Mouse (Mus musculus): ENCODE measurements around the gene Aox1.
A peak's percentile ranks its signal among the peaks of the same experiment; 100 is the strongest.
"Not testable (repeated sequence)": the region's sequence is repeated elsewhere in the genome, so short reads cannot be mapped to it uniquely, and the experiment has no call there.

Aox1 gene

DNA sequence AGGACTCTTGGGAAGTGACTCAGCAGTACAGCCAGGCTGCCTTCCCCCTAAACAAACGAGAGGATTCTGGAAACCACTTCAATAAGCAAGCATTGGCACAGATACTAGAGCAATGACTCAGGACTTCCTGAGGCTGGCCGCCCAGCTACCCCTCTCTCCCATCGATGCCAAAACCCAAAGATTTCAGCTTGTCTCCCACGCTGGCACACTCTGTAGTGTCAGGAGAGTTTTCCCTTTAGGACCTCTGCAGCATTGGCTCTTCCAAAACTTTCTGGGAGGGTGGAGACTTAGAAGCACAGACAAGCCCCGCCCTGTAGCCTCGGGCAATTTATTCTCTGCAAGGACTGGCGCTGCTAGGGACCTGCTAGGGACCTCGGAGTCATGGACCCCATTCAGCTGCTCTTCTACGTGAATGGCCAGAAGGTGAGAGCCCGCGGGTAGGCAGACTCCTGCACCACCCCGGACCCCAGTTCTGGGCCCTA lies at the start of gene Aox1:
TSS of gene Aox1 (plus strand) at position 296 of the 482 bp plus-strand sequence.
- DNase-seq, result peak; percentile 12

DNA sequence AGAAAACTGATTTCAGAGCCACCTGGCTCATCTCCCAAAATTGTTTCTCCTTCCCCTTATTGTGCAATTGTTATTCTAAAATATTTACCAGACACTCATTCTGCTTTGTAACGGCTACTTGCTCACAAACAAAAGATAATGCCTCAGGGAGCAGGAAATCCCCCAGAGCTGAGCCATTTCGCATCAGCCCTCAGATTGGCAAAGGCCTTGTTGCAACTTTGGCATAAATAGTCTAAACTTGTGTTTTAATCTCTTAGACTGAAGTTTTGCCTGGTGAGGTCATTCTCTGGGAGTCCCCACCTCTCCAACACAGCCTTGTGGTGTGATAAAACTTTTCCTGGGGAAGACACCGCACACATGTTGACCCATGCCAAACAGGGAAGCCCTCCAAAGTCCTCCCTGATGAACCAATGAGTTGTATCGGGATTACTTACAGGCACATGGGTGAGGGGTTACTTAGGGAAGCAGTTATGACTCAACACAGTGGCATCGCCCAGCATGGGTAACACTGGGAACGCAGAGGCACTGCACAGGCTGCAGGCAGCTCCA lies 40.6 kb upstream of the Aox1 start:
- DNase-seq, result no peak

DNA sequence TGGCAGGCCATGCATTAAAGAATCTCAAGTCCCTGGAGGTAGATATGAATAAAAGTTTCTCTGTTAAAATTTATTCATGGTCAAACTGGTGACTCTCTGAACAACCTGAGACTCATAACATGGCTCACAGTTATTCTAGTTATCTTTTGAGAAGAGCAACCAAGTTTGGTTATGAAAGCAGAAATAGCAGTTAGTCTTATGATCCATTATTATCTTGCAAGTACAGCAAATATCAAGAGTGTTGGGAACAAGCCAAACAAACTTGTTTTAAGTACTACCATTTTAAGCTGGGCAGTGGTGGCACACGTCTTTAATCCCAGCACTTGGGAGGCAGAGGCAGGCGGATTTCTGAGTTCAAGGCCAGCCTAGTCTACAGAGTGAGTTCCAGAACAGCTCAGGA lies 38.5 kb upstream of the Aox1 start:
- no peak for DNase-seq

DNA sequence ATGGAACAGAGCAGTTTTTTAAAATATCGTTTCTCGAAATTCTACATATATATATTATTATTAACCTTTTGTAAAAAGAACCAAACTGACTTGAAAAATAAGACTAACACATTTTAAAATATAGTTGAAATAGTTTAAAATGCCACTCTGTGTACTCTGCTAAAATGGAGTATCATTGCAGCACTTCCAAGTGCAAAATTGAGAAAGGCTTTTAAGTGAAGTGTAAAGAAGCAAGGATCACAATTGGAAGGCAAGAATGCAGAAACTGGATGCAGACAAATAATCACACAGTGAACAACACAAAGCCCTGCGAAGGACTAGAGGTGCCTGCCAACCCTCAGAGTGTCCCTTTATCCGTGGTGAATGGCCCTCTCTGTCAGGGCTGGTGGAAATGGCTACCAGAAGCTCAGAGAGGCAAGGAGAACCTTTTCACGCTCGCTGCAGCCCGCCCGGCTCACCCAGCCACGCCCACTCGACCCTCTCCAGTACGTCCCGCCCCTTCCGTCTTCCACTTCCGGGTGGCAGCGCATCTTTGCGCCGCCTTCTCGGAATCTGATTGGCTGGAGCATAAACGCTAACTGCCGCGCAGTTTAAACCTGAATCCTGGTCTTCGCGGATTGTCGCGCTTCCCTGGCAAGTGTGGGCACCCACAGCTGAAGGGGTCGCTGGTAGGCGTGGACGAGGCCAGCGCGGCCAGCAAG lies 34.1 kb upstream of the Aox1 start, which contains the start of gene Sgo2a:
TSS of gene Sgo2a (plus strand) at position 540 of the 701 bp plus-strand sequence.
- DNase-seq, result peak; percentile 87

DNA sequence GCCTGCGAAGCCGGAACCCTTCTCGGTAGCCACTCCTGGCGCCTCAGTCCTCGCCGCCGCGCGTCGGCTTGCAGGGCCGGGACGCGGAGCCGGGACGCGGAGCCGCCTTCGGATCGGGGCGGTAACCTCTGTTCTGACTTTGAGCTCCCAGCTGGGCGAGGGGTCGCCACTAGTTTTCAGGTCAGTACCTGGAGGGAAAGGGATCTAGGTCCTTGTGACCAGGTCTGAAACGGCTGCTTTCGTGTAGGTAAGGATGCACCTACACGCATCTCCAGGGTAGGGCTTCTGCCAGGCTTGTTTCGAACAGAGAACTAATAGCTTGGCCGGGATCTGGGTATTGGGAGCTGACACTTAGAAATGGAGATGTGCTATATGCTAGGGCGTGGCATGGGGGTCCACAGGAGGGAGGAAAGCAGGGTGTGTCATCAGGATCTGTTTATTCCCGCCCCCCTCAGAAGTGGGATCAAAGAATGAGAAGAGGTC lies 33.6 kb upstream of the Aox1 start:
- no peak for DNase-seq

DNA sequence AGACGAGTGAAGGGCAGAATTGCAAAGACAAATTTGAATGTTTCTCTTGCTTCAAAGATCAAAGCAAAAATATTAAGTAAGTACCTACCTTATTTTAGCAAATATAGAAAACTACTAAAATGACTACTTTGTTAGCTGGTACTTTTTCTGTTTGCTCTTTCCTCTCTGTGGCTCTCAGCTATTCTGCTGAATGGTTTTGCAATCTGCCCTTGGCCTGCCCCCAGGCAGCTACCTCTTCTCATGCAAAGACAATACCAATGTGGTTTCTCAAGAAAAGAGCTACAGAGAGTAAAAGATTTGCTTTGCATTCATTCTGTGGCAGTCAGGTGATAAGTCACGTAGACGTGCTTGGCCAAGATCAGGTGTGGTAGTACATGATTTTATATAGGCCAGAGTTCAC lies 31.6 kb upstream of the Aox1 start:
- no peak for DNase-seq

DNA sequence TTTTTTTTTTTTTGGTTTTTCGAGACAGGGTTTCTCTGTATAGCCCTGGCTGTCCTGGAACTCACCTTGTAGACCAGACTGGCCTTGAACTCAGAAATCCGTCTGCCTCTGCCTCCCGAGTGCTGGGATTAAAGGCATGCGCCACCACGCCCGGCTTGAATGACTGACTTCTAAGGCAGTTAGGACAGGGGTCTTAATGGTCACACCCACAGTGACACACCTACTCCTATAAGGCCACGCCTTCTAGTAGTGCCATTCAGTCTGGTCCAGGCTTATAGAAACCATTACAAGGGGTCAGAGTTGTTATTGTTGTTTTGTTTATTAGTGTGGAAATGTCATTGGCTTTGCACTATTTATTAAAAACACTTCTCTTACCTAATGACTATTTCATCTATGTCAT lies 23.3 kb upstream of the Aox1 start:
- not testable (repeated sequence) for DNase-seq

DNA sequence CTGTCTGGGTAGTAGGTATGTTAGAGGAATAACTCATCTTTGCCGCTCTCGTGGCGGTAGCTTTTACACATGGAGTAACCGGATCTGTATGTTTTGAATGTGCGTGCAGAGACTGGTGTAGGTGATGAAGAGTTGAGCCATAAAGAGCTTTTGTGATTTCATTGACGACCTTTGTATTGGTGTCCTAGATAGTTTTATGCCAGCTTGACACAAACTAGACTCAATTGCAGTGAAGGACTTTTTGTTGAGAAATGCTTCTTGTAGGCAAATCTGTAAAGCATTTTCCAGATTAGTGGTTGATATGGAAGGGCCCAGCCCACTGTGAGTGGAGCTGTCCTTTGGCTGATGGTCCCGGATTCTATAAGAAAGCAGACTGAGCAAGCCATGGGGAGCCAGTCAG lies 10.9 kb upstream of the Aox1 start, which contains the start of gene Kctd18:
TSS of gene Kctd18 (minus strand) at position 101 of the 400 bp plus-strand sequence.
- no peak for DNase-seq

DNA sequence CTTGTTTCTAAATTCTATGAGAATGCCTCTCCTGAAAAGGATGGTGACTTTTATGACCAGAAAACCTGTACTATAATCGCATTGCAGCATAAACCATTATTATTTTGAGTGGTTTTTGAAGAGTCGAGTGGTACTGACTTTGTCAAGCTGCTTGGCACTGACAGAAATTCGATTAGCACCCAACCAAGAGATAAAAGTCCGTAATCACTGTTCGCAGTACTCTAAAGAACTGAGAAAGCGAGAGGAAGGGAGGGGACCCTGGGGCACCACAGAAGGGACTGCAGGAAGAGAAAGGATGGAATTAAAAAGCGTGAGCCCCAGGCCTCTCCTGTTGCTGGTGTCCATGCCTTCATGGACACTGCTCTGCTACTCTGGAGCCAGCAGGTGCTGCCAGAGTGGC lies 2.0 kb upstream of the Aox1 start:
- no peak for DNase-seq

DNA sequence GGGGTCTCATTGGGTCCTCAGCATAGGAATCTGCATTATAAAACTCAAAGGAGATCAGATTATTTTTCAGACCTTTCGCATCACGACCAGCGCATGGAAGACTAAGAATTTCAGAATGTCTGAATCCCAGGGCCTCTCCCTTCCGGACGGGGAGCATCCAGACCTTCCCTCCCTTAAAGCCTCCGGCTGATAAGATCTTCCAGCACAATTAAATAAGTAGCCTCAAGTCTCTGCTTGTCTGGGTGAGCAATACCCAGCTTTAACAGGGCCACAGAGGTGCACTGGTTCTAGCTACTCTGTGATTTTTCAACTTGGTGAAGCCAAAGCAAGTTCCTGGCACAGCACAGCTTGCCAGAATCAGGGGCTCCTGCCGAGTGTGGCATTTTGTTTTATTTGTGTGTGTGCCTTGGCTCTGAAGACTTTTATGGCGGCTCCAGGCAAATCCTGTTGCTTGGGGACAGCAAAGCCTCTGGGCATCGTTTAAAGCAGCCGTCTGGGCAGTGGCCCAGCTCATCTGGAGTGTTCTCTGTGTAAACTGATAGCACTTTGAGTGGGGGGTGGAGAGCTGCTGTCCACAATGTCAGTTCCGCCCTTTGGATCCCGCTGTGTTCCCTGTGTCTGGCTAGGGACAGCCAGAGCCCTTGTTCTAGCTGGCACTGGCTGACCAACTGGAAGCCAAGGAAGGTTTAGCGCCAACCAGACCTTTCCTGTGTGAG lies 583 bp downstream of the Aox1 start:
- DNase-seq, result peak; percentile 20

DNA sequence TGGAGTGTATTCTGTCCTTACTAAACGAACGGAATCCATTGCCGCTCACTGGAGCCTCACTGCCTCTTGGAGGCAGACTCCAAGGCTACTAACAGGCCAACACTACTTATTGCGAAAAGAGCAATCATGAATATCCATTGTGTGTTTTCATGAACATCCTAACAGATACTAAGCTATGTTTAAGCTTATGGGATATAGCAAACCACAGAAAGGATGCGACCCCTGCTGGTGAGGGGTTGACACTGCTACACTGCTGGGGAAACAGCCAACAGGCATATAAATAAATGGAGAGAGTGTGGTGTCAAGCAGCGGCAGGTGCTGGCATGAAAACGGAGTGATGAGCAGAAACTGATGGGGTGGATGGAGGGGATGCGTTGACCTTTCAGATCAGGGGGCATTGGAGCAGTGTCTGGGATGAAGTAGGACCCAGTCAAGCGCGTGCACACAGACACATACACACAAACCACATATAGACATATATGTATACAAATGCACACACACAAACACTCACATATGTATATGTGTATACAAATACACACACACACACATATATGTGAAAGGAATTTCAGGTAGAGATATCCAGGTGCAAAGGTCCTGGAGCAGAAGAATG lies 1.5 kb downstream of the Aox1 start:
- no peak for DNase-seq

DNA sequence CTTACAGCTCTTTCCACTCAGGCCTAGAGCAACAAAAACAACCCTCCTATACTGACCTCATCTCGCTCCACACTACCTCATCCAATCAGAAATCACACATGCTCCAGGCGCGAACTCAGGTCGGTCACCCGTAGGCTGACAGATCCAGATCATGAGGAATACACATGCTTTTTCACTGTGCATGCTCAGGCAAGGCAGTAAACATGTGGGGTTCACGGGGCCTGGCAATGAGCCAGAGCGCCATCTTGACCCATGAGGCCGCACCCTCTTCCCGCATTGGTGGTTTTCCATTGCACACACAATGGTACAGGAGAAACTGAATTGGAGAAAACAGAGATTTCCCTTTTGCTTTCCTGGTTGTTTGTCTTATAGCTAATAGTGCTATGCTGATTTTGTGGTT lies 7.6 kb downstream of the Aox1 start:
- not testable (repeated sequence) for DNase-seq

DNA sequence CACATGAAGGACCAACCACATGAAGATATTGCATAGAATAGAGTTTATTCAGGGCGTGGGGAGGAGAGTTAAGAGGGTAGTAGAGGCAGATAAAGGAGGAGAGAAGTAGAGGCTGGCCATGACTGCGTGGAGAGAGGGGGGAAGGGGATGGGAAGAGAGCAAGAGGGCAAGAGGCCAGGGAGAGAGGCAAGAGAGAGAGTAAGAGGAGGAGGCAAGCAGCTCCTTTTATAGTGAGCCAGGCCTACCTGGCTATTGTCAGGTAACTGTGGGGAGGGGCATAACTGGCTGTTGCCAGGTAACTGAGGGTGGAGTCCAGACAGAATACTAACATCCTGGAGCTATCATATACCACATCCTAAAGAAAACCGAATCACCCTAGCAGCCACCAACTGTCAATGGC lies 15.3 kb downstream of the Aox1 start:
- no peak for DNase-seq

DNA sequence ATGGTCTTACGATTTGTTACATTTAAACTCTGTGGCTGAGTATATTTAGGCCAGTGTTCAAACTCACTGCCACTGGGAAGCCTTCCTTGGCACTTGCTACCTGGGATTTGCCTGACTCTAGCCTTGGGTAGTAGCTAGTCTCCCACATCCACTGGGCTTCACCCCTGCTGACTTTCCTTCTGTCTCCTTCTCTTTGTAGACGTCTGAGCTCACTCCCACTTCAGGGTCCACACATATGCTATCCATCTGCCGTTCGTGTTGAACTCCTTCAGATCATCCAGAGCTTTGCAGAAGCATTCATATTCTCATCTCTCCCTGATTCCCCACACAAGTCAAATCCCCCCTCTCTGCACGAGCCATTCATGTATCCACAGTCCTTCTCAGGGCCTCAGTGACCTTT lies 15.8 kb downstream of the Aox1 start:
- DNase-seq, result no peak

DNA sequence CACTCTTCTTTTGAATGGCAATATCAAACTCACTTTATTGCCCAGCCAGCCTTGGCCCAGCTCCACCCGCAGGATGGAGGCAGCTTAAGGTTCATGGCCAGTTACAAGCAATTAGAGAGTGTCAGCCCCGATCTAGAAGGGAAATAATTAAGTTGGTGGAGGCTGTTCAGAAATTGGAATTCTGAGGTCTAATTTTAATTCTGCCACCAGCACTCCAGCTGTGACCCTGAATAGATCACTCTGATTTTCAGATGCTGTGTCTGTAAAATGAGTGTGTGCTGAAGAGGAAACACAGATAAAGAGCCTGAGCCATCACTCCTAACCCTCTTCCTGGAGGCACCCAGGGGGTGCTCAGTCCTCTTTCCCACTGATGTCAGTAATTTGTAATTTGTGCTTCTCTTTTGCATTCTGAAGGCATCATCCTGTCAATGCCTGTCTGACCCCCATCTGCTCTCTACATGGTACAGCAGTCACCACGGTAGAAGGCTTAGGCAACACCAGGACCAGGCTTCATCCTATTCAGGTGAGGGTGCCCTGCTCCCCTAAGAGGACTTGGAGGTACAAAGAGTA lies 17.1 kb downstream of the Aox1 start:
- DNase-seq, result no peak

DNA sequence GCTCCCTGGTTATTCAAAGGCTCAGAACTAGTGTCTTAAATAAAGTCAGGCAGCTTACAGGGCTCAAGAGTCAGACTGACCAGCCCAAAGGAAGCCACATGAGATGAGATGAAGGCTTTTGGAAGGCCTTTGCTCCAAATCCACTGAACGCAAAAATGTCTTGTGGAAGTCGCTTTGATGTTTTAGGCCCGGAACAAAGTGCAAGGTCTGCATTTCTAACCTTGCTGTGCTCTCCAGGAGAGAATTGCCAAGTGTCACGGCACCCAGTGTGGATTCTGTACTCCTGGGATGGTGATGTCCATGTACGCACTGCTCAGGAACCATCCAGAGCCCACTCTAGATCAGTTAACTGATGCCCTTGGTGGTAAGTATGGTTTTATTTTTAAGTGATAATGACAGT lies 19.4 kb downstream of the Aox1 start:
- no peak for DNase-seq

DNA sequence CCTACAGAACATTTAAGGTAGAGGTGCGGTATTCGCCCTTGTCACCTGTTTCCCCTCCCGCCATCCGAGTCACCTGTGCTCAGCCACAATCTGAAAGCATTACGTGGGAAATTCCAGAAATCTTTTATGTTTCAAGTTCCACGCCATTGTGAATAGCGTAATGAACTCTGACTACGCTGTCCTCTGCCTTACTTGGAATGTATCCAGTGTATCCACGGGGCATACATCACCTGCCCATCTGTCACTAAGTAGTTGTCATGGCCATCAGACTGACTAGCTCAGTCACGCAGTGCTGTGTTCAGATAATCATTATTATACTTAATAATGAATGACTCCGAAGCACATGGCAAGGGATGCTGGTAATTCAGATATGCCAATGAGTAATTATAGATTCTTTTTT lies 25.9 kb downstream of the Aox1 start:
- DNase-seq, result no peak

DNA sequence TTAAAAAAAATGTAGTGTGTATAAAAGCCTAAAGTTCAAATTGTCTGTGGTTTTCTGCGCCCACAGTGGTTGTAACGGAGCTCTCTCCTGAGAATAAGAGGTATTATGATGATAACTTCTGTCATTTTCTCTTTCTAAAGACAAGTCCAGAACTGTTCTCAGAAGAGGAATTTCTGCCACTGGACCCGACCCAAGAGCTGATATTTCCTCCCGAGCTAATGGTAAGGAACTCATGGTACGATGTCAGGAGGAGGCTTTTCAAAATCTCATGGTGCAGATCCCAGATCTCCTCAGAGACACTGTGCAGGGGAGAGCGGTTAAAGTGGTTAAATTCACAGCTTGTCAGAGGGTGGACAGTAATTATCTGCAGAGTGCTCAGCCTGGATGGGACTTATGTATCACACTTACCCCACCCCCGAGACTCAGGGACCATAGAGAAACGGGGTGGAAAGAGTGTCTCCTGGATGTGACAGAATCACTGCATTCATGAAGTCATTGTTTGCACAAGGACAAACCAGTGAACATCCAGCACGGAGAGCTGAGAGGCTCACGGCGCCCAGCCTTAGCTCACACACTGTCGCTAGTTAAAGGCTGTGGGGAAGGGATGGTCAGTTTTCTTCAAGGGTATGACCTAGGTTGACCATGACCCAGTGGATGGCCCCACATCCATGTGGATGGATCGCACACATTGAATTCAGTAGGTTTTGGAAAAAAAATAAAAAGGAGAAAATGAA lies 26.5 kb downstream of the Aox1 start:
- no peak for DNase-seq

DNA sequence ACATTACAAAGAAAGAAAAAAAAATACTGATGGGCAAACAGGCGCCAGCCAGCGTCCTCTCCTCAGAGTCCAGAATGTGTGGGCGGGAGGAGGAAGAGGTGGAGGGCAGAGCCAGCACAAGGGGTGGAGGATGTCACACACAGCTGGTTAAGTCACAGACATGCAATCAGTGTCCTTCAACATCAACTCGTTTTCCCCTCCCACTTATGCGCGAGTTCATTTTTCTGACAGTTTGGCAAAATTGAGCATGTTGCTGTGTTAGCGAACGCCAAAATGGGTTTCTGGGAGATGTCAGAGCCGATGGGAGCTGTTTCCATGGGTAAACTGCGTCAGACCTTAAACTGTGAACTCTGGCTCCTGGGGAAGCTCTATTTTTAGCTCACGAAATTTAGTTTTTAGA lies 27.2 kb downstream of the Aox1 start:
- no peak for DNase-seq

DNA sequence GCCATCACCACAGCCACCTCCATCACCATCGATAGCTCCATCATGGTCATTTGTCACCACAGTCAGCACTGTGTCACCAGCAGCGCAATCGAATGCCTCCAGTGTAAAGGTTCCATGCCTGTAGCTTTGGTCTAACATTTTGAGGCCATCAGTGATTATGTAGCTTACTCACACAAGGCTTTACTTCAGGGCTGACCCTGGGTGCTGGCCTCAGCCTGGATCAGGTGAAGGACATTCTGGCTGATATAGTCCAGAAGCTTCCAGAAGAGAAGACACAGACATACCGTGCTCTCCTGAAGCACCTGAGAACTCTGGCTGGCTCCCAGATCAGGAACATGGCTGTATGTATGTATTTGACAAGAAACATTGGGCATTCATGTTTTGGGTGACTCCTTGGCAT lies 29.1 kb downstream of the Aox1 start:
- DNase-seq, result no peak

DNA sequence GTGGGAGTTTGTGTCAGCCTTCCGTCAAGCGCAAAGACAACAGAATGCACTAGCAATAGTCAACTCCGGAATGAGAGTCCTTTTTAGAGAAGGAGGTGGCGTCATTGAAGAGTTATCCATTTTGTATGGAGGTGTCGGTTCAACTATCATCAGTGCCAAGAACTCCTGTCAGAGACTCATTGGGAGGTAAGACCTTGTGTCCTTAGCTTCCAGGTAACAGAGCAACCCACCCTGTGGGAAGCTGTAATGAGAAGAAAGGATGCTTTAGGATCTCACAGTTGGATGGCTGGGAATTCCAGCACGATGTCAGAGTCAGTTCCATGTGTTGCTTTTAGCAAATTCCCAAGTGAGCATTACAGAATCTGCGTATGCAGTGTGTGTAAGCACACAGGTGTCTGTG lies 32.4 kb downstream of the Aox1 start:
- DNase-seq, result no peak

DNA sequence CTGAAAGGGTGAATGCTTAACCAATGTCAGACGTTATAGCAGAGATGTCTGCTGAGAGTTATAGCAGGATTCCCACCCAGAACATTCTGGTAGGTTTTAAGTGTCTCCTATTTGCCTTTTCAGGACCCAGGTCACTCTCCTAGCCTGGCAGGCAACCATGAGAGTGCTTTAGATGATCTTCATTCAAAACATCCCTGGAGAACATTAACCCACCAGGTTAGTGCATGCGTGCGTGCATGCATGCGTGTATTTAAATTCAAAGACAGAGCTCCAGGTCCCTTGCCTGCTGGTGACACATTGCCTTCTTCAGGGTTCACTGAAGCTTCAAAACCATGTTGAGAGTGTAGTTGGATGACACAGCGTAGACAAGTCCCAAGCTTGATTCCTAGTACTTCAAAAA lies 35.4 kb downstream of the Aox1 start:
- no peak for DNase-seq
